Comparison of ENCODE assay signal across 15 mouse cellular contexts in the genomic region with DNA sequence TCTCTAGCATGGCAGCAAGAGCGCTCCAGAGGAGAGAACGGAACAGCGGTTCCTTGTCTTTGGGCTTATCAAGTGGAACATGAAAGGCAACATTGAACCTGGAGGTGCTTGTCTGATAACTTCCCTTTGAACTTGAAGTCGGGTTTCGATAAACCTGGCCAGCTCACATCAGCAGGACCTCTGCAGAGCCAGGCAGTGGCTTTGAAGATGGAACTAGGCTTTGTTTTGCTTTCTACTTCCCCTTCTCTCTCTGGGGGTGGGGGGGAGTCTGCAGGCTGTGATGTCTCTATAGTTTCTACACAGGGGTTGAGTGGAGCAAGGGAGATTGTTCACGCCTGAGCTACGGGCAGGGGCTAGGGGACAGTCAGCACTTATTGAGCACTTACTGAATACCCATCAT. TPM values are rescaled to one million over a fixed set of nuclear protein-coding genes. Genes with fewer than 3 reads are reported as not detected.
A peak's percentile ranks its signal among the peaks of the same experiment; 100 is the strongest.
DNase-seq lines count a peak whose midpoint lies in the region; ATAC-seq and TF ChIP-seq lines count a peak whose summit lies in the region.
"Had no signal": no experiment of that assay in that cellular context is flagged by ENCODE, and none has a peak within 500 bp of the region (broad histone marks: within the 10 kb centered on the region; RNA-seq: fewer than 3 reads in every experiment).

No protein-coding gene starts in this region.

- peak; percentile 95 for ATAC-seq in common myeloid progenitor, adult 5-6 weeks (replicated peaks; ENCODE audit: low read depth, poor library complexity, severe bottlenecking)
- ATAC-seq in megakaryocyte progenitor cell, adult 5-6 weeks (replicated peaks; ENCODE audit: poor library complexity): peak; percentile 78
- ATAC-seq: CD4-positive, CD25-positive, alpha-beta regulatory T cell, adult 4 months; forebrain, embryonic 13.5 days had no signal

- DNase-seq in spleen, adult 2 months (ENCODE audit: low read depth in 1 of 2, low spot score in 2 of 2): peak; percentile 28 to 50
- no peak for DNase-seq in spleen, postnatal 14 days (ENCODE audit: low spot score in 2 of 2)
- no peak for DNase-seq in lung, adult 2 months
- no peak for DNase-seq in adrenal gland, adult 18-20 months (ENCODE audit: low spot score in 2 of 2)
- DNase-seq: adrenal gland, postnatal 10 days; forebrain, postnatal 0 days; gastrocnemius, postnatal 14 days had no signal

- H3K27ac ChIP-seq in spleen, adult 2 months (ENCODE audit: insufficient read depth, low read length): peak overlapping the region; percentile 61; the same call in 1 of the 2 replicates
- H3K27ac ChIP-seq: embryonic facial prominence, embryonic 13.5 days; hindbrain, embryonic 12.5 days had no signal

- no peak for TF ChIP-seq POLR2A in spleen, adult 2 months (IDR thresholded peaks at IDR 0.05; ENCODE audit: low read depth, low read length)
- no peak for TF ChIP-seq POLR2A in lung, adult 2 months (IDR thresholded peaks at IDR 0.05; ENCODE audit: borderline replicate concordance, extremely low read depth, low read depth, low read length)

- peaks cover 17% of the 10 kb centered on the region; the same call in 1 of the 2 replicates for H3K4me1 ChIP-seq in spleen, adult 2 months (ENCODE audit: control insufficient read depth, insufficient read depth, insufficient read length)
- peaks cover 16% of the 10 kb centered on the region; the same call in 1 of the 2 replicates for H3K4me1 ChIP-seq in lung, adult 2 months (ENCODE audit: control insufficient read depth, insufficient read depth, low read length)

- H3K36me3 ChIP-seq in spleen, adult 2 months (ENCODE audit: control insufficient read depth, insufficient read depth, low read length): no peaks in the 10 kb centered on the region
- H3K36me3 ChIP-seq: G1E; heart, embryonic 12.5 days had no signal

- 27% methylated on average over 7 of the region's 7 CpGs for WGBS in spleen, adult 2 months
- 52% methylated on average over 7 of the region's 7 CpGs for WGBS in lung, adult 2 months

- no peaks in the 10 kb centered on the region for H3K27me3 ChIP-seq in spleen, adult 2 months (ENCODE audit: control insufficient read depth, insufficient read depth, low read length)
- H3K27me3 ChIP-seq: embryonic facial prominence, embryonic 13.5 days; forebrain, embryonic 13.5 days; hindbrain, embryonic 12.5 days had no signal

- TF ChIP-seq CTCF in spleen, adult 2 months (IDR thresholded peaks at IDR 0.05; ENCODE audit: extremely low read depth, insufficient read depth, insufficient read length, insufficient replicate concordance): no peak
- no peak for TF ChIP-seq CTCF in lung, adult 2 months (IDR thresholded peaks at IDR 0.05; ENCODE audit: insufficient read depth, low read length)

- no peak overlapping the region for H3K4me3 ChIP-seq in spleen, adult 2 months (ENCODE audit: extremely low read depth, insufficient read depth, insufficient read length)
- H3K4me3 ChIP-seq in lung, adult 2 months (replicated peaks; ENCODE audit: extremely low read depth, low read depth, low read length): no peak overlapping the region
- H3K4me3 ChIP-seq: embryonic facial prominence, embryonic 13.5 days; forebrain, embryonic 13.5 days; heart, embryonic 12.5 days; hindbrain, embryonic 12.5 days had no signal

RNA-seq across cellular contexts. Expression of a gene that starts 55.1 kb away (rescaled TPM):
- 63.8 and 113 TPM in 2 replicates for polyA plus RNA-seq in spleen, adult 2 months (2012; rRNA removed)
- total RNA-seq in common myeloid progenitor, adult 5-6 weeks (2017): 10.4 and 10.7 TPM in 2 replicates
- total RNA-seq in megakaryocyte progenitor cell, adult 5-6 weeks (2015): 14.2 and 17.2 TPM in 2 replicates
- total RNA-seq in megakaryocyte progenitor cell, adult 5-6 weeks (2017): 12.5 and 18.7 TPM in 2 replicates
- 11.5 and 16.8 TPM in 2 replicates for polyA plus RNA-seq in lung, adult 2 months (2012; rRNA removed)
- total RNA-seq in adrenal gland, adult 18-20 months (2021): 1 to 10 TPM; 1.8 to 2.5 TPM

RNA-seq across cellular contexts. Expression of a gene that starts 59.6 kb away (rescaled TPM):
- polyA plus RNA-seq in spleen, adult 2 months (2012; rRNA removed): 9.3 and 13.4 TPM in 2 replicates
- not detected in 2 replicates for total RNA-seq in common myeloid progenitor, adult 5-6 weeks (2017)
- not detected in 2 replicates for total RNA-seq in megakaryocyte progenitor cell, adult 5-6 weeks (2015)
- 0.17 and 0.54 TPM in 2 replicates for total RNA-seq in megakaryocyte progenitor cell, adult 5-6 weeks (2017)
- polyA plus RNA-seq in lung, adult 2 months (2012; rRNA removed): 143 and 171 TPM in 2 replicates
- 10 to 100 TPM; 29.0 to 33.1 TPM for total RNA-seq in adrenal gland, adult 18-20 months (2021)
- polyA plus RNA-seq: CD4-positive, CD25-positive, alpha-beta regulatory T cell, adult 4 months; G1E had no signal

Comparison
In these comparisons a context has a peak if more than half of its experiments do, and no peak if none do; other contexts are left out.
1. DNase-seq: peak in spleen, adult 2 months (2 of 2); none in spleen, postnatal 14 days (0 of 2), lung, adult 2 months (single experiment) and adrenal gland, adult 18-20 months (0 of 2).
2. RNA of a gene that starts 59.6 kb away (total RNA-seq): 29.0 to 33.1 TPM in adrenal gland, adult 18-20 months; 0.17 to 0.54 TPM in megakaryocyte progenitor cell, adult 5-6 weeks and not detected in common myeloid progenitor, adult 5-6 weeks; every median in the first group is over 10 times any median in the second.